Comparison of ENCODE assay signal across 9 mouse cellular contexts in the genomic region with DNA sequence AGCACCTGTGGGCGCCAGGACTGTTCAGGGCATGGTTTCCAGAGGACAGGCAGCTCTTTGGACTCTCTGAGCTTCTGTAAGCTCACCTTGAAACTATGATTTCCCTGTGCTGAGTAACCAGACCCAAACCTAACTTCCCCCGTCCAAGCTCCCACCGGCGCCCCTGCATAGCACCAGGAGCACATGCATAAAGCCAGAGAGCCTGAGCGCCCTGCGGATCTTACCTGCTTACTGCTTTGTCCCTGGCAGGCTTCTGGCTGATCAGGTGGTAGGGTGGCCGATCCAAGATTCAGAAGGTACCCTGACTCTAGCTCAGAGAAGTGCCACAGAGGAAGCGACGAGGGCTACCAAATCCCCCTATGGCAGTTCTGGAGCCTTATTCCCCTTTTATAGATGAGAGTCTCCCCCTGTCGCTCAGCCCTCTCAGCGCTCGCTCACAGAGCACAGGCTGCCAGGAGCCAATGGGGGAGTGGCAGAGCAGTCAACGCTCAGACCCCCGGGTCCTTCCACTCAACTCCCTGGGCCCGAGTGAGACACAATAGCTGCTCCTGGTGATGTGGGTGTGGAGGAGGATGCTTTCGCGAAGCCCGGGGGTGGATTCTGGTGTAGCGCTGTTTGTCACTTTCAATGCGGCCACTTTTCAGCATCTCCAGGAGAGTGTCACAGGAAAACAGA. TPM values are rescaled to one million over a fixed set of nuclear protein-coding genes. Genes with fewer than 3 reads are reported as not detected.
DNase-seq lines count a peak whose midpoint lies in the region; ATAC-seq and TF ChIP-seq lines count a peak whose summit lies in the region.
"Had no signal": no experiment of that assay in that cellular context is flagged by ENCODE, and none has a peak within 500 bp of the region (broad histone marks: within the 10 kb centered on the region; RNA-seq: fewer than 3 reads in every experiment).

TSS of gene Pdyn (minus strand) at position 361 of the 675 bp plus-strand sequence.

- dilution Hi-C loops in CH12.LX (cut with MboI; ENCODE audit: extremely low pct_ligation_motif_present, extremely low pct_unique_long_range_greater_than_20kb, low sequenced_read_pairs) = no loop called here

- ATAC-seq in forebrain, postnatal 0 days = peak; percentile 90
- no peak for ATAC-seq in limb, embryonic 12.5 days (ENCODE audit: insufficient number of reproducible peaks, insufficient read depth, low FRiP score, low TSS enrichment, low read depth)
- no peak for ATAC-seq in intestine, postnatal 0 days
- no peak for ATAC-seq in erythroblast, adult 5-6 weeks (replicated peaks; ENCODE audit: low FRiP score, poor library complexity, severe bottlenecking)

- TF ChIP-seq RAD21 in CH12.LX (IDR thresholded peaks at IDR 0.05; ENCODE audit: low read depth, low read length) = no peak

- H3K27ac ChIP-seq in cerebellum, adult 2 months (ENCODE audit: insufficient read depth, low read length) = no peak within 1 kb of the TSS
- no peak within 1 kb of the TSS for H3K27ac ChIP-seq in CH12.LX (ENCODE audit: insufficient read depth, low read depth)
- H3K27ac ChIP-seq in forebrain, postnatal 0 days (ENCODE audit: low read depth, low read length) = no peak within 1 kb of the TSS
- no peak within 1 kb of the TSS for H3K27ac ChIP-seq in limb, embryonic 12.5 days
- H3K27ac ChIP-seq in intestine, postnatal 0 days (ENCODE audit: low read depth, low read length) = no peak within 1 kb of the TSS

- WGBS in cerebellum, adult 2 months = 8% methylated on average over 20 of the region's 20 CpGs
- 4% methylated on average over 20 of the region's 20 CpGs for WGBS in forebrain, postnatal 0 days
- WGBS in limb, embryonic 12.5 days = 9% methylated on average over 20 of the region's 20 CpGs
- 8% methylated on average over 20 of the region's 20 CpGs for WGBS in intestine, postnatal 0 days

- peak within 1 kb of the TSS; percentile 24 for H3K4me3 ChIP-seq in cerebellum, adult 2 months (replicated peaks; ENCODE audit: insufficient read depth, low read depth, low read length)
- no peak within 1 kb of the TSS for H3K4me3 ChIP-seq in CH12.LX (replicated peaks in 1 of 3; ENCODE audit: low read depth in 2 of 3, low read length in 2 of 3, poor library complexity in 1 of 3)
- H3K4me3 ChIP-seq in forebrain, postnatal 0 days (ENCODE audit: low read depth, low read length) = peak within 1 kb of the TSS; percentile 32
- H3K4me3 ChIP-seq in limb, embryonic 12.5 days (replicated peaks) = peak within 1 kb of the TSS; percentile 19
- H3K4me3 ChIP-seq in intestine, postnatal 0 days (ENCODE audit: low read depth, low read length) = no peak within 1 kb of the TSS

- H3K36me3 ChIP-seq in CH12.LX (replicated peaks in 1 of 2; ENCODE audit: control insufficient read depth in 1 of 2, insufficient read depth in 1 of 2, low read length in 1 of 2) = no peaks in the 10 kb centered on the region
- H3K36me3 ChIP-seq in forebrain, postnatal 0 days (ENCODE audit: insufficient read depth) = no peaks in the 10 kb centered on the region
- H3K36me3 ChIP-seq in limb, embryonic 12.5 days = no peaks in the 10 kb centered on the region
- no peaks in the 10 kb centered on the region for H3K36me3 ChIP-seq in intestine, postnatal 0 days (ENCODE audit: control insufficient read depth, insufficient read depth)

- no peak for TF ChIP-seq EP300 in CH12.LX (IDR thresholded peaks at IDR 0.05; ENCODE audit: low read length)

- TF ChIP-seq CTCF in cerebellum, adult 2 months (IDR thresholded peaks at IDR 0.05; ENCODE audit: borderline replicate concordance, insufficient read depth, low read depth, low read length) = no peak
- no peak for TF ChIP-seq CTCF in CH12.LX (conservative IDR thresholded peaks at IDR 0.05 in 1 of 2, IDR thresholded peaks at IDR 0.05 in 1 of 2; ENCODE audit: low read depth in 2 of 2, low read length in 2 of 2)
- peak; percentile 58 for TF ChIP-seq CTCF in forebrain, postnatal 0 days (IDR thresholded peaks at IDR 0.05; ENCODE audit: low read depth)
- TF ChIP-seq CTCF in intestine, postnatal 0 days (IDR thresholded peaks at IDR 0.05; ENCODE audit: low read depth) = no peak

- no peaks in the 10 kb centered on the region for H3K79me2 ChIP-seq in CH12.LX (replicated peaks; ENCODE audit: control insufficient read depth, extremely low read depth, insufficient read depth, poor library complexity, severe bottlenecking)

- in situ Hi-C loops in CH12.LX (cut with MboI; ENCODE audit: low pct_ligation_motif_present, low pct_unique_long_range_greater_than_20kb, low sequenced_read_pairs) = loop anchor here (25.0 kb wide), 1 partner anchor 513 kb away; no protein-coding TSS in a partner anchor

- H3K4me2 ChIP-seq in CH12.LX (ENCODE audit: insufficient read depth, low read depth, poor library complexity, severe bottlenecking) = peak within 1 kb of the TSS; percentile 11; the same call in 1 of the 2 replicates
- peak within 1 kb of the TSS; percentile 59 for H3K4me2 ChIP-seq in forebrain, postnatal 0 days (ENCODE audit: low read depth)
- peak within 1 kb of the TSS; percentile 39 for H3K4me2 ChIP-seq in limb, embryonic 12.5 days
- H3K4me2 ChIP-seq in intestine, postnatal 0 days (replicated peaks; ENCODE audit: low read depth) = no peak within 1 kb of the TSS

- no peaks in the 10 kb centered on the region; the same call in 1 of the 2 replicates for H3K4me1 ChIP-seq in cerebellum, adult 2 months (ENCODE audit: control insufficient read depth, insufficient read depth, low read length)
- no peaks in the 10 kb centered on the region for H3K4me1 ChIP-seq in CH12.LX (ENCODE audit: control insufficient read depth in 1 of 2, insufficient read depth in 2 of 2)
- H3K4me1 ChIP-seq in forebrain, postnatal 0 days (ENCODE audit: insufficient read depth) = peaks cover 7% of the 10 kb centered on the region; the same call in 1 of the 2 replicates
- H3K4me1 ChIP-seq in limb, embryonic 12.5 days (replicated peaks) = peaks cover 7% of the 10 kb centered on the region; the same call in 1 of the 2 replicates
- H3K4me1 ChIP-seq in intestine, postnatal 0 days (replicated peaks; ENCODE audit: control insufficient read depth, insufficient read depth, low read length) = no peaks in the 10 kb centered on the region

- H3K9me3 ChIP-seq in CH12.LX (replicated peaks; ENCODE audit: low read length) = no peaks in the 10 kb centered on the region
- no peaks in the 10 kb centered on the region for H3K9me3 ChIP-seq in forebrain, postnatal 0 days (ENCODE audit: low read length)
- no peaks in the 10 kb centered on the region for H3K9me3 ChIP-seq in limb, embryonic 12.5 days
- H3K9me3 ChIP-seq in intestine, postnatal 0 days (ENCODE audit: control insufficient read depth) = no peaks in the 10 kb centered on the region

- no peak within 1 kb of the TSS for H3K9ac ChIP-seq in CH12.LX (ENCODE audit: insufficient read depth, low read depth)
- H3K9ac ChIP-seq in forebrain, postnatal 0 days = peak within 1 kb of the TSS; percentile 39
- H3K9ac ChIP-seq in limb, embryonic 12.5 days (replicated peaks) = no peak within 1 kb of the TSS
- H3K9ac ChIP-seq in intestine, postnatal 0 days (ENCODE audit: low read depth, low read length) = no peak within 1 kb of the TSS

- H3K27me3 ChIP-seq in cerebellum, adult 2 months (ENCODE audit: control insufficient read depth, insufficient read depth, low read length) = no peaks in the 10 kb centered on the region
- H3K27me3 ChIP-seq in CH12.LX (replicated peaks) = peaks cover 86% of the 10 kb centered on the region
- H3K27me3 ChIP-seq in forebrain, postnatal 0 days (ENCODE audit: insufficient read depth, low read length) = peaks cover 4% of the 10 kb centered on the region; the same call in 1 of the 2 replicates
- H3K27me3 ChIP-seq in limb, embryonic 12.5 days = peaks cover 53% of the 10 kb centered on the region
- 0 out of 2 replicates have a peak, but pooled peaks cover 5% of the 10 kb centered on the region for H3K27me3 ChIP-seq in intestine, postnatal 0 days (replicated peaks; ENCODE audit: control insufficient read depth, insufficient read depth, low read length)

- TF ChIP-seq POLR2A in cerebellum, adult 2 months (IDR thresholded peaks at IDR 0.05; ENCODE audit: borderline replicate concordance, insufficient read depth, low read length) = no peak
- TF ChIP-seq POLR2A in CH12.LX (IDR thresholded peaks at IDR 0.05; ENCODE audit: low read depth, low read length) = no peak

- DNase-seq in cerebellum, adult 2 months = no peak
- DNase-seq in cerebellum, adult 8-10 months = no peak
- no peak for DNase-seq in CH12.LX (ENCODE audit: extremely low read depth)
- peak; percentile 70 for DNase-seq in forebrain, postnatal 0 days
- DNase-seq in cerebellum, adult 9-11 months = no peak

TF ChIP-seq in CH12.LX, 34 proteins besides CTCF, POLR2A, EP300 and RAD21:
- TF ChIP-seq IRF4 (IDR thresholded peaks at IDR 0.05; ENCODE audit: low read depth, low read length) (no peak), PAX5 (IDR thresholded peaks at IDR 0.05; ENCODE audit: low read length) (no peak), CHD2 (IDR thresholded peaks at IDR 0.05; ENCODE audit: low read length) (no peak), ZMIZ1 (IDR thresholded peaks at IDR 0.05; ENCODE audit: low read depth, low read length) (no peak), MEF2A (IDR thresholded peaks at IDR 0.05; ENCODE audit: borderline replicate concordance, low read depth, low read length) (no peak), ZC3H11A (IDR thresholded peaks at IDR 0.05; ENCODE audit: low read depth, low read length) (no peak), RCOR1 (conservative IDR thresholded peaks at IDR 0.05; ENCODE audit: low read depth, low read length) (no peak)

RNA-seq across cellular contexts. Expression of gene Pdyn, which starts in this region (rescaled TPM):
- polyA plus RNA-seq in cerebellum, adult 2 months (2012; rRNA removed) = 1.7 and 2.9 TPM in 2 replicates
- total RNA-seq in CH12.LX (2012; rRNA removed) (not detected in 2 replicates), CH12.LX (2014; rRNA removed) (not detected in 2 replicates)
- not detected in 2 replicates for polyA plus RNA-seq in CH12.LX (2012; ENCODE audit: insufficient read length, low read depth)
- total RNA-seq in forebrain, postnatal 0 days (2014; rRNA removed) = 6.4 and 6.9 TPM in 2 replicates
- polyA plus RNA-seq in forebrain, postnatal 0 days (2015; fragmentation: Nextera tagmentation; extraction: Ambion mirVana) = 12.2 and 18.3 TPM in 2 replicates
- polyA plus RNA-seq in limb, embryonic 12.5 days (2016; fragmentation: Nextera tagmentation; extraction: Ambion mirVana) = 0.28 and 0.70 TPM in 2 replicates
- 1.2 and 1.5 TPM in 2 replicates for polyA plus RNA-seq in intestine, postnatal 0 days (2015; fragmentation: Nextera tagmentation; extraction: Ambion mirVana)
- not detected in 2 replicates for total RNA-seq in erythroblast, adult 5-6 weeks (2015; ENCODE audit: low replicate concordance)
- total RNA-seq in erythroblast, adult 5-6 weeks (2017; ENCODE audit: low replicate concordance) = not detected in 2 replicates
- total RNA-seq: common myeloid progenitor, adult 5-6 weeks had no signal

Comparison
In these comparisons a context has a peak if more than half of its experiments do, and no peak if none do; other contexts are left out.
1. H3K4me3 ChIP-seq: peak in cerebellum, adult 2 months (single experiment), forebrain, postnatal 0 days (single experiment) and limb, embryonic 12.5 days (single experiment); none in CH12.LX (0 of 3) and intestine, postnatal 0 days (single experiment).